Mouse (Mus musculus): ENCODE data around the gene Topors.

The Topors gene

GRCm38 (mm10) chr4:40253766-40254165 lies 15.9 kb downstream of the Topors start:
- DNase-seq (ENCODE audit: low read depth in 1 of 2, low spot score in 2 of 2), result no peak

- no peak for DNase-seq (ENCODE audit: low read depth in 1 of 2, low spot score in 2 of 2)
These were observed 18.7 kb downstream of the Topors start for GRCm38 (mm10) chr4:40250984-40251383.

GRCm38 (mm10) chr4:40244035-40244434 lies 25.6 kb downstream of the Topors start:
- no peak for DNase-seq (ENCODE audit: low read depth in 1 of 2, low spot score in 2 of 2)

- no peak for DNase-seq (ENCODE audit: low read depth in 1 of 2, low spot score in 2 of 2)
These were observed 26.6 kb downstream of the Topors start for GRCm38 (mm10) chr4:40243006-40243405.

GRCm38 (mm10) chr4:40241928-40242327 lies 27.7 kb downstream of the Topors start:
- no peak for DNase-seq (ENCODE audit: low read depth in 1 of 2, low spot score in 2 of 2)

- no peak for DNase-seq (ENCODE audit: low read depth in 1 of 2, low spot score in 2 of 2)
These were observed 29.3 kb downstream of the Topors start for GRCm38 (mm10) chr4:40240272-40240744.

GRCm38 (mm10) chr4:40239409-40240271 lies 30.0 kb downstream of the Topors start, which contains the start of gene Ddx58:
TSS of gene Ddx58 (minus strand) at chr4:40239828.
- peak in 1 of 2 experiments; percentile 10 for DNase-seq (ENCODE audit: low read depth in 1 of 2, low spot score in 2 of 2)

- DNase-seq (ENCODE audit: low read depth in 1 of 2, low spot score in 2 of 2), result no peak
These were observed 30.9 kb downstream of the Topors start for GRCm38 (mm10) chr4:40238483-40239408.

- DNase-seq (ENCODE audit: low read depth in 1 of 2, low spot score in 2 of 2), result no peak
These were observed 32.8 kb downstream of the Topors start for GRCm38 (mm10) chr4:40236829-40237228.

- DNase-seq (ENCODE audit: low read depth in 1 of 2, low spot score in 2 of 2), result no peak
These were observed 35.4 kb downstream of the Topors start for GRCm38 (mm10) chr4:40234256-40234655.

- DNase-seq (ENCODE audit: low read depth in 1 of 2, low spot score in 2 of 2), result no peak
These were observed 36.5 kb downstream of the Topors start for GRCm38 (mm10) chr4:40233062-40233664.

- no peak for DNase-seq (ENCODE audit: low read depth in 1 of 2, low spot score in 2 of 2)
These were observed 39.9 kb downstream of the Topors start for GRCm38 (mm10) chr4:40229723-40230122.

- DNase-seq (ENCODE audit: low read depth in 1 of 2, low spot score in 2 of 2), result no peak
These were observed 41.8 kb downstream of the Topors start for GRCm38 (mm10) chr4:40227886-40228285.

GRCm38 (mm10) chr4:40227131-40227530 lies 42.5 kb downstream of the Topors start:
- no peak for DNase-seq (ENCODE audit: low read depth in 1 of 2, low spot score in 2 of 2)

GRCm38 (mm10) chr4:40226095-40226494 lies 43.6 kb downstream of the Topors start:
- DNase-seq (ENCODE audit: low read depth in 1 of 2, low spot score in 2 of 2), result no peak

- DNase-seq (ENCODE audit: low read depth in 1 of 2, low spot score in 2 of 2), result no peak
These were observed 47.6 kb downstream of the Topors start for GRCm38 (mm10) chr4:40221876-40222585.

GRCm38 (mm10) chr4:40221004-40221760 lies 48.5 kb downstream of the Topors start:
- no peak for DNase-seq (ENCODE audit: low read depth in 1 of 2, low spot score in 2 of 2)

GRCm38 (mm10) chr4:40220437-40220836 lies 49.2 kb downstream of the Topors start:
- no peak for DNase-seq (ENCODE audit: low read depth in 1 of 2, low spot score in 2 of 2)

GRCm38 (mm10) chr4:40218382-40218781 lies 51.3 kb downstream of the Topors start:
- no peak for DNase-seq (ENCODE audit: low read depth in 1 of 2, low spot score in 2 of 2)

GRCm38 (mm10) chr4:40217910-40218309 lies 51.7 kb downstream of the Topors start:
- no peak for DNase-seq (ENCODE audit: low read depth in 1 of 2, low spot score in 2 of 2)

All from monocyte, adult 2 months (primary cell).